Mouse (Mus musculus): ENCODE results near the gene Plet1. TPM values are rescaled to one million over a fixed set of nuclear protein-coding genes. Genes with fewer than 3 reads are reported as not detected.

Plet1 gene
- total and polyA plus RNA-seq, 2 experiments from 2014 or later = 1.2 to 3.7 TPM

- Histone ChIP-seq H3K27ac (ENCODE audit: low read depth) (no peak overlapping the region), H3K36me3 (replicated peaks; ENCODE audit: control insufficient read depth, insufficient read depth, low read length) (no peaks in the 10 kb centered on the region), H3K4me1 (ENCODE audit: control insufficient read depth, insufficient read depth) (peaks cover 6% of the 10 kb centered on the region), H3K27me3 (ENCODE audit: control insufficient read depth, insufficient read depth, low read length) (no peaks in the 10 kb centered on the region), H3K4me2 (ENCODE audit: low read depth, low read length) (no peak overlapping the region), H3K9me3 (replicated peaks; ENCODE audit: control insufficient read depth, low read length) (no peaks in the 10 kb centered on the region), H3K4me3 (ENCODE audit: low read depth, low read length) (no peak overlapping the region), H3K9ac (replicated peaks; ENCODE audit: low read depth, low read length) (no peak overlapping the region)
- ATAC-seq (ENCODE audit: insufficient read depth, low read depth) (no peak), DNase-seq (ENCODE audit: low spot score) (no peak)
- TF ChIP-seq CTCF (IDR thresholded peaks at IDR 0.05; ENCODE audit: low read depth) = no peak
- no peak for TF ChIP-seq EP300 (IDR thresholded peaks at IDR 0.05; ENCODE audit: low read depth)
- 67% methylated on average over 7 of the region's 7 CpGs for WGBS
These were observed 19.0 kb upstream of the Plet1 start for GRCm38 (mm10) chr9:50475318-50475717.

- H3K27ac ChIP-seq (ENCODE audit: low read depth) = no peak overlapping the region
- no peaks in the 10 kb centered on the region for H3K36me3 ChIP-seq (replicated peaks; ENCODE audit: control insufficient read depth, insufficient read depth, low read length)
- TF ChIP-seq CTCF (IDR thresholded peaks at IDR 0.05; ENCODE audit: low read depth) (no peak), EP300 (IDR thresholded peaks at IDR 0.05; ENCODE audit: low read depth) (no peak)
- WGBS = 80% methylated on average over 8 of the region's 8 CpGs
- no peak overlapping the region for H3K4me3 ChIP-seq (ENCODE audit: low read depth, low read length)
- no peak overlapping the region for H3K4me2 ChIP-seq (ENCODE audit: low read depth, low read length)
- ATAC-seq (ENCODE audit: insufficient read depth, low read depth) = no peak
- DNase-seq (ENCODE audit: low spot score) = no peak
- H3K9ac ChIP-seq (replicated peaks; ENCODE audit: low read depth, low read length) = no peak overlapping the region
- H3K4me1 ChIP-seq (ENCODE audit: control insufficient read depth, insufficient read depth) = peaks cover 6% of the 10 kb centered on the region
- H3K27me3 ChIP-seq (ENCODE audit: control insufficient read depth, insufficient read depth, low read length) = no peaks in the 10 kb centered on the region
- no peaks in the 10 kb centered on the region for H3K9me3 ChIP-seq (replicated peaks; ENCODE audit: control insufficient read depth, low read length)
These were observed 18.6 kb upstream of the Plet1 start for GRCm38 (mm10) chr9:50475745-50476144.

GRCm38 (mm10) chr9:50476651-50477050, 17.7 kb upstream of the Plet1 start:
- no peak overlapping the region for H3K4me3 ChIP-seq (ENCODE audit: low read depth, low read length)
- WGBS = 48% methylated on average over 7 of the region's 7 CpGs
- no peak overlapping the region for H3K4me2 ChIP-seq (ENCODE audit: low read depth, low read length)
- no peak for DNase-seq (ENCODE audit: low spot score)
- TF ChIP-seq EP300 (IDR thresholded peaks at IDR 0.05; ENCODE audit: low read depth) (no peak), CTCF (IDR thresholded peaks at IDR 0.05; ENCODE audit: low read depth) (no peak)
- no peaks in the 10 kb centered on the region for H3K9me3 ChIP-seq (replicated peaks; ENCODE audit: control insufficient read depth, low read length)
- no peaks in the 10 kb centered on the region; the same call in 1 of the 2 replicates for H3K4me1 ChIP-seq (ENCODE audit: control insufficient read depth, insufficient read depth)
- H3K9ac ChIP-seq (replicated peaks; ENCODE audit: low read depth, low read length) = no peak overlapping the region
- H3K27me3 ChIP-seq (ENCODE audit: control insufficient read depth, insufficient read depth, low read length) = no peaks in the 10 kb centered on the region
- H3K36me3 ChIP-seq (replicated peaks; ENCODE audit: control insufficient read depth, insufficient read depth, low read length) = no peaks in the 10 kb centered on the region
- no peak for ATAC-seq (ENCODE audit: insufficient read depth, low read depth)
- H3K27ac ChIP-seq (ENCODE audit: low read depth) = no peak overlapping the region

- WGBS = 69% methylated on average over 9 of the region's 9 CpGs
- ATAC-seq (ENCODE audit: insufficient read depth, low read depth) = no peak
These were observed 17.1 kb upstream of the Plet1 start for GRCm38 (mm10) chr9:50477270-50477669.

GRCm38 (mm10) chr9:50478826-50479225, 15.5 kb upstream of the Plet1 start:
- H3K27me3 ChIP-seq (ENCODE audit: control insufficient read depth, insufficient read depth, low read length) = no peaks in the 10 kb centered on the region
- no peak for TF ChIP-seq CTCF (IDR thresholded peaks at IDR 0.05; ENCODE audit: low read depth)
- no peak for TF ChIP-seq EP300 (IDR thresholded peaks at IDR 0.05; ENCODE audit: low read depth)
- H3K9me3 ChIP-seq (replicated peaks; ENCODE audit: control insufficient read depth, low read length) = no peaks in the 10 kb centered on the region
- ATAC-seq (ENCODE audit: insufficient read depth, low read depth) (no peak), DNase-seq (ENCODE audit: low spot score) (no peak)
- 14% methylated on average over 5 of the region's 5 CpGs for WGBS
- H3K4me3 ChIP-seq (ENCODE audit: low read depth, low read length) = no peak overlapping the region
- no peaks in the 10 kb centered on the region for H3K36me3 ChIP-seq (replicated peaks; ENCODE audit: control insufficient read depth, insufficient read depth, low read length)
- no peak overlapping the region for H3K9ac ChIP-seq (replicated peaks; ENCODE audit: low read depth, low read length)
- 0 out of 2 replicates have a peak overlapping the region, but pooled peaks have one; percentile 6 for H3K27ac ChIP-seq (ENCODE audit: low read depth)
- no peak overlapping the region for H3K4me2 ChIP-seq (ENCODE audit: low read depth, low read length)
- no peaks in the 10 kb centered on the region; the same call in 1 of the 2 replicates for H3K4me1 ChIP-seq (ENCODE audit: control insufficient read depth, insufficient read depth)

More at GRCm38 (mm10) chr9:50477270-50477669, 17.1 kb upstream of the Plet1 start:
- TF ChIP-seq CTCF (IDR thresholded peaks at IDR 0.05; ENCODE audit: low read depth) = no peak
- TF ChIP-seq EP300 (IDR thresholded peaks at IDR 0.05; ENCODE audit: low read depth) = no peak
- Histone ChIP-seq H3K27ac (ENCODE audit: low read depth) (no peak overlapping the region), H3K36me3 (replicated peaks; ENCODE audit: control insufficient read depth, insufficient read depth, low read length) (no peaks in the 10 kb centered on the region), H3K4me1 (ENCODE audit: control insufficient read depth, insufficient read depth) (no peaks in the 10 kb centered on the region; the same call in 1 of the 2 replicates), H3K4me2 (ENCODE audit: low read depth, low read length) (no peak overlapping the region), H3K4me3 (ENCODE audit: low read depth, low read length) (no peak overlapping the region), H3K27me3 (ENCODE audit: control insufficient read depth, insufficient read depth, low read length) (no peaks in the 10 kb centered on the region), H3K9me3 (replicated peaks; ENCODE audit: control insufficient read depth, low read length) (no peaks in the 10 kb centered on the region), H3K9ac (replicated peaks; ENCODE audit: low read depth, low read length) (no peak overlapping the region)
- no peak for DNase-seq (ENCODE audit: low spot score)

GRCm38 (mm10) chr9:50479476-50479875, 14.8 kb upstream of the Plet1 start:
- ATAC-seq (ENCODE audit: insufficient read depth, low read depth) = no peak
- no peak overlapping the region for H3K4me2 ChIP-seq (ENCODE audit: low read depth, low read length)
- no peaks in the 10 kb centered on the region for H3K9me3 ChIP-seq (replicated peaks; ENCODE audit: control insufficient read depth, low read length)

More at GRCm38 (mm10) chr9:50479476-50479875, 14.8 kb upstream of the Plet1 start:
- H3K4me3 ChIP-seq (ENCODE audit: low read depth, low read length) = no peak overlapping the region
- no peaks in the 10 kb centered on the region; the same call in 1 of the 2 replicates for H3K4me1 ChIP-seq (ENCODE audit: control insufficient read depth, insufficient read depth)
- H3K27ac ChIP-seq (ENCODE audit: low read depth) = no peak overlapping the region
- WGBS = 26% methylated on average over 8 of the region's 8 CpGs
- H3K9ac ChIP-seq (replicated peaks; ENCODE audit: low read depth, low read length) = no peak overlapping the region
- no peaks in the 10 kb centered on the region for H3K36me3 ChIP-seq (replicated peaks; ENCODE audit: control insufficient read depth, insufficient read depth, low read length)
- no peaks in the 10 kb centered on the region for H3K27me3 ChIP-seq (ENCODE audit: control insufficient read depth, insufficient read depth, low read length)
- no peak for DNase-seq (ENCODE audit: low spot score)
- TF ChIP-seq CTCF (IDR thresholded peaks at IDR 0.05; ENCODE audit: low read depth) (no peak), EP300 (IDR thresholded peaks at IDR 0.05; ENCODE audit: low read depth) (no peak)
